Mouse (Mus musculus): ENCODE measurements around the gene Fxyd3.
A peak's percentile ranks its signal among the peaks of the same experiment; 100 is the strongest.

Gene Fxyd3

DNA sequence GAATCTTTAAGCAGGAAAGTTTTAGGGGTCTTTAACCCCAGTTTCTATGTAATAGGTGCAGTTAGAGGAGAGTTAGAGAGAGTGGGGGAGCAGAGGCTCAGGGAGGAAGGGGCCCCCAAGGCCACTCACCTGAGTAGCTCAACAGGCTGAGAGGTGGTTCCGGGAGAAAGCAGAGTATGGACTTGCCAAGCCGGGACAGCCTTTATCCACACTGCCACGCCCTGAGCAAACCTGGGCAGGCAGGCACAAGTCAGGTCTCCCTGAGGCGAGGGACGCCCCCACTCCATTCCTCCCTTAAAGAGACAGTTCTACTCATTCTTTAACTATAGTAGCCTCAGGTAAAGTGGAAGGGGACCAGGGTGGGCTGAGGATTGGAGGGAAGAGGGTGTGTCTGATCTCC, at the start of gene Fxyd3:
Fxyd3 (minus strand) TSS at position 213 of the 400 bp plus-strand sequence.
- DNase-seq = no peak

DNA sequence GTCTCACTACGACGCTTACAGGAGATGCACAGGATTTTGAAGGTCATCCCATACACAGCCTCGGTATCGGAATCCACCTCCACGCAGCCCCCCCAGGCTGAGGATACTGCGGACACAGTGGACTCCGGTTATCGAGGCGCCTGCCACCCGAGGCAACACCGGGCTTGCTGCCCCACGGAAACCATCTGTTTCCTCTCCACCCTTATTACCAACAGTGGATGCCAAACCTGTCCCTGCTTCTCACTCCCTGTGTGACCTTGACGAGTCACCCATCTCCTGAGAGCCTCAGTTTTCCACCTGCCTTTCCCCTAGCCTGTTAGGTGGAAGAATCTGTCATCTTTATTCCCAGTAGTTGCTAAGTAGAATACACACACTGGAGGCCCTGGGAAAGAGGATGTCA, 48.6 kb upstream of the Fxyd3 start:
- no peak for DNase-seq

DNA sequence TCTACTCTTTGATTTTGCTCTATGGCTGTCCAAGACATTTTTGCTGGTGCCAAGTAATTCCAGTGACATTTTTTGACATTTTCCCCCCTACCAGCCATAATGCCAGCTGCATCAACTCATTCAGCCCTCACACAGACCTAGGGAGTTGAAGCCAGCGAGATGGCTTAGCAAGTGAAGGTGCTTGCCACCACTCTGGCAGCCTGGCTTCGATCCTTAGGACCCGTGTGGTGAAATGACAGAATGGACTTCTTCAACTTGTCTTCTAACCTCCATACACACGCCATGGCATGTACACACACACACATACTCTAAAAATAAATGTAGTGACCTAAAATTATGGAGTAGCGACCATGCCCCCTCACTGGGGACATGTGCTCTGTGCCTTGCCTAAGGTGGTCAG, 47.9 kb upstream of the Fxyd3 start:
- DNase-seq = no peak

DNA sequence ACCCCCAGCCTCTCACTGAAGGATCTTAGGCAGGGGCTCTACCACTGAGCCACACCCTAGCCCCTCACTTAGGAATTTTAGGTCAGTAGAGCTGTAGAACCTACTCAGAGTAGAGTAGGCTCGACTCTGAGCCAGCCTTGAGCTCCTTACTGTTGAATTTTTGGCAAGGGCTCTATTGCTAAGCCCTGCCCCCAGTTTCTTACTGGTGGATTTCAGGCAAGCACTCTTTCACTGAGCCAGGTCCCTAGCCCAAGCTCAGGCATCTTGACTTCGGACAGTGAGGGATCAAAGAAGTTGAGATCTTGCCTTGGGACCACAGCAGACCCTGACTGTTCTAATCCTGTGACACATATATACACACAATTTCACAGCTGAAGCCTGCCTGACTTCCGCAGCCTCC, 47.2 kb upstream of the Fxyd3 start:
- no peak for DNase-seq

DNA sequence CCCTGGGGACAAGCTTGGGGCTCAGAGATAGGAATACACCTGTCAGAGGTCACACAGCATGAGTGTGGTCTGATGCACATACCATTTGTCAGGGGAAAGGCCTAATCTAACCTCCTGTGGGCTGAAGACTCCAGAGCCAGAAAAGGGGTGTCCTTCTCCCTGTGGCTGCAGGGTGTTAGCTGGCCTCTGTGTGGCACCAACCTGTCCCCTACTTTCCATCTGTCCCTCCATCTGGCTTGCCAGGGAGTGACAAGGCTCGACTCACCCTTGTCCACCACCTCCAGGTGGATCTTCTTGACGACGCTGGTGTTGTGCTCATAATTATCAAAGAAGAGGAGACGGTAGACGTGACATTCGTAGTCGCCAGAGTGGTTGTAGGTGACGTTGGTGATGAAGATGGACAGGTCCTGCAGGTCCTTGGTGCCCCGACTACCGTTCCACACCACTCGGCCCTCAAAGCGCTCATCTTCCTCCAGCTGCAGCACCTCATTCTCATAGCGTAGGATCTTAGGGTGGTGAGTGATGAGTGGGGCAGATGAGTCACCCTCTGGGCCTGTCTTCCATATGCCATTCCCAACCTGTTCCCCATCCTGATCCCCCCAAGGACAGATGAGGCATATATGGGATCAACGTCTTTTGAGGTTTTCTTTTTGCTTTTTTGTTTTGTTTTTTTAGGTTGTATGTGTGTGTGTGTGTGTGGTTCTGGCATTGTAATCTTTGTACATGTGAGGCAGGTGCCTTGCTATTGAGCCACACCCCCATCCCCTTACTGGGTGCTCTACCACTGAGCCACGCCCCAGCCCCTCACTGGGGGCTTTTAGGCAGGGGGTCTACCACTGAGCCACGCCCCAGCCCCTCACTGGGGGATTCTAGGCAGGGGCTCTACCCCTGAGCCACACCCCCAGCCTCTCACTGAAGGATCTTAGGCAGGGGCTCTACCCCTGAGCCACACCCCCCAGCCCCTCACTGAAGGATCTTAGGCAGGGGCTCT, 46.4 kb upstream of the Fxyd3 start:
- DNase-seq = no peak

DNA sequence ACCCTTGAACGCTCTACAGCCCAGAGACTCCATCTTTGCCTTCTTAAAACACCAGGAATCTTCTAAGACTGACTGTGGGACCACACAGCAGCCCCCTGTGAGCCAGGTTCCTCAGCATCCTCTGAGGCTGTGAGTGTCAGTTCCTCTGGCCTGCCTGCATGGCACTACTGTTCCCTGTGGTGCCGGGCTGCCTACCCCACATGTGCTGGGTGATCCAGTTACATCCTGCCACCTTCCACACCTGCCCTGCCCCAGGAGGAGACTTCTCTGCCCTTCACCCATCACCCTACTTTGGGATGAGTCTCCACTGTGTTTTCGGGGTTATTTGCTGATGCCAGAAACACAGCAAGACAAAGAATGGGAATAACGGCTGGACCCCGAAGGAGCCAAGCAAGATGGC, 43.1 kb upstream of the Fxyd3 start:
- DNase-seq = no peak

DNA sequence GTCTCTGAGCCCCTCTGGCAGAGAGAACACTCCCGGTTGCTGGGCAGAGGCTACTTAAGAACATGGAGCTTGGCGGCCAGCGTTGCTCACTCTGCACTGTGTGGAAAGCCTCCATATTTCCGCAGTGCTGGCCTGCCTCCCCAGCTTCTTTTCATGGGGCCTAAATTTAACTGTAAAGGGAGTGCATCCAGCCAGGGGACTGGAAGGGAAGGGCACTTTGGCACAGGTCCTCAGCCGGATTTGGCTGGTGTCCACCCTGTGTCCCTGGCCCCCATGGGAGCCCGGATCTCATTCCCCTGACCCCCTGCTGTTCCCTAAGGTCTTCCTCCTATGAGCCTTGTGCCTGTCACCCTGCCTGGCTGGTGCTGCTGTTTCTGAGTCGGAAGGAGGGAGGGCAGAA, 42.0 kb upstream of the Fxyd3 start:
- DNase-seq = no peak

DNA sequence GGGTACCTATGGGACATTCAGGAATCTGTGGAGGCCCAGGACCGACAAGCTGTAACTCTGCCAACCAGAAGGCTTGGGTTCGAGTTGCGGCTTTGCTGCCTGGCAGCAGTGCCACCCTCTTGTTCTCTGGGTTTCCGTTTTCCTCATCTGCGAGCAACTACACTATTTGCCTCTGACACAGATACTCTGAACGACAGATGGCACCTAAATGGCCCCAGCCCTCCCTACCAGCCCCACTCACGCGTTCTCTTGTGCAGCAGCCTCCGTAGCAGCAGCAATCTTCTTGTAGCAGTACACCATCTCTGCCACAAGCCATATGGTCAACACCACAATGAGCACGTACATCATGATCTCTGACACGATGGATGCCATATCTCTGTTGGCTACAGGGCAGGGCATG, 41.0 kb upstream of the Fxyd3 start:
- DNase-seq = no peak

DNA sequence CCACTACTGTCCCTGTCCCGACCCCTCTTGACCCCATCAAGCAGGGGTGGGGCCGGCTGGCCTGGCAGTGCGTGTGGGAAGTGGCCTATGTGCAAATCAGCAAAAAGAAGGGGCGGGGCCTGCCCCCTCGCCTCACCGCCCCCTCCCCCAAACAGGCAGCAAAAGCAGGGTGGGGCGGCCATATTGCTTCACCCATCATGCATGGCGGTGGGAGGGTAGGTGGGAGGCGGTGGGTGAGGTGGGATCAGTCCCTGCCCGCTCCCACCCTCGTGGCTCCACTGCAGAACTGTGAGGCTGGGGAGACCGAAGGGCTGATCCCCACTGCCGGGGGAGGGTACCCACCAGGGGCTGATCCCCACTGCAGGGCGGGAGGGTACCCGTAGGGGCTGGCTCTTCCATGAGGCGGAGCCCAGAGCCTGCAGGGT, 40.2 kb upstream of the Fxyd3 start:
- DNase-seq = no peak

DNA sequence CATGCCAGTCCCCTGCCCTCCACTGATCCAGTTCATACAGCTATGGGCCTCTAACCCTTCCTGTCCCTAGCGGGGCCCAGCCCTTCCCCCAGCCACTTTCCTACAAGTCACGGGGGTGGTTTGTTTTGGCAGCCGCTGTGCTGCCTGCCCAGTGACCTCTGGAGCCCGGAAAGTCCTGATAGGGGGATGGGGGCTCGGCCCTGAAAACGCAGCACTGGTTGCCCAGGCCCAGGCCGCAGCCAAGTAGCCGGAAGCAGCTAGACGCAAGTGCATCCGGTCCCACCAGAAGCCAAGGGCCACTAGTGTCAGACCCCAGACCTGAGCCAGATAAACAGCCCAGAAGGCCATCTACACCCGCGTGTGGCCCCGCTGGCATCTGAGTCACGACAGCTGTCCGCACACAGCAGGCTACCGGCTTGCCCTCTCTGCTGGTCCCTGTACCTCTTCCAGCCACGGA, 39.1 kb upstream of the Fxyd3 start:
- peak; percentile 95 for DNase-seq

DNA sequence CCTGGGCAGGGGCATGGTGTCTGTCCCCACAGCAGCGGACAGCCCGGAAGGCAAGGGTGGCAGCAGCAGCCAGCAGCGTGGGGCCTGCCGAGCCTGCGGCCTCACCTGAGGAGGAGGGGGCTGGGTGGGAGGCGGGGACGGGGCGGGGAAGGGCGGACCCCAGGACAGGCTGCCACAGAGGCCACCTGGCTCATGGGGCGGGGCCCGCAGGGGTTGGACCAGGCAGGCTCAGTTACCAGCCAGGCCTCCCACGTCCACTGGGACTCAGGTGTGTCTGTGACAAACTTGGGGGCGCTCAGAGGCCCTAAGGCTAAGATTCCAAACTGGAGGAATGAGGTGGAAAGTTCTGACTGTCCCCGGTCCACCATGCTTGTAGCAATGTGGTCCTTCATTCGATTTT, 38.7 kb upstream of the Fxyd3 start, which contains the start of gene Hpn:
Hpn (minus strand) TSS at position 109 of the 400 bp plus-strand sequence.
- peak; percentile 93 for DNase-seq

DNA sequence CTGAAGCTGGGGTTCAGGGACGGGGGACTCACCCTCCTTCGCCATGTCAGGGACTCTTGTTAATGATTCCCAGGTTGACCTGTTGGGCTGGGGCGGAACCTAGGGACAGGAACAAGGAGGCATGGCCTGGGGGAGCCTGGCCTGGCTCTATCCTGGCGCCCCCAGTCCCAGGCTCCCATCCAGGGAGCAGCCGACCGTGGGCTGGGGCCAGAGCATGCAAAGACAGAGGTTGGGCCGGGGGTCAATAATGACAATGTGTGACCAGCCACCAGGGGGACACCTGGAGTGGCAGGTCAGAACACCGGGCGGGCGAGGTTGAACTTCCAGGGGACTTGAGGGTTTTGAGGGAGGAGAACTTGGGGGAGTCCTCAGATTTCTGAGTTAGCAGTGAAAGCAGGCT, 38.1 kb upstream of the Fxyd3 start:
- DNase-seq = peak; percentile 87

DNA sequence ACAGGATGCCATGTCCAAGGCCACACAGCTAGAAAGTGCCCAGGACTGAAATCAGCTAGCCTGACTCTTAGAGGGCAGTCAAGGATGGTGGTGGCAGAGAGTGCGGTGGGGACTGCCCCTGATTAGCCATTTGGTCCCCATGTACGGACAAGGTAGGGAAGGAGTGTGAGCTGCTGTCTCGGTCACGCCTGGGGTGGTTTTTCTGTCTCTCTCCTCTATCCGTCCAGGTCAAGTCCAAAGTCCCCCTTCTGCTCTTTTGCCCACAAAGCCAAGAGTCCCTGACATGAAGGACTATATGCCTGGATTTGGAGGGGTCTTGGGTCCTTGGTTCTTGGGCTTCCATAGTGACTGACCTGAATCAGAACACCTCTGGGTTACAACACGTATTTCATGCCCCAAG, 37.3 kb upstream of the Fxyd3 start:
- DNase-seq = peak; percentile 88

DNA sequence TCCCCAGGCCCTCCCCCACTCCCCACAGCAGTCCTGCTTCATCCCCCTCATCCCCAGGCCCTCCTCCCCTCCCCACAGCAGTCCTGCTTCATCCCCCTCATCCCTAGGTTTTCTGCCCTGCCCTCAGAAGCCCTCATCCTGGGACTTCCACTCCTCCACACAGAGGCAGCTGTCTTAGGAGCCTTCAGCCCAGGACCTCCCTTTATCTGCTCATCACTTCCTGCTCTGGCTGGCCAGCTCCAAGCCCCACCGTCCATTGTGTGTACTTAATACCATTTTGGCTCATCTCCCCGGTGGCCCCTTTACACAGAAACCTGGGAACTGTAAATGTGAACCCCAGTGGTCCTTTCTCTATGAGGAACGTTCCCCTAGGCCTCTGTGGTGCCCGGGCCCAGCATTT, 35.5 kb upstream of the Fxyd3 start:
- no peak for DNase-seq

DNA sequence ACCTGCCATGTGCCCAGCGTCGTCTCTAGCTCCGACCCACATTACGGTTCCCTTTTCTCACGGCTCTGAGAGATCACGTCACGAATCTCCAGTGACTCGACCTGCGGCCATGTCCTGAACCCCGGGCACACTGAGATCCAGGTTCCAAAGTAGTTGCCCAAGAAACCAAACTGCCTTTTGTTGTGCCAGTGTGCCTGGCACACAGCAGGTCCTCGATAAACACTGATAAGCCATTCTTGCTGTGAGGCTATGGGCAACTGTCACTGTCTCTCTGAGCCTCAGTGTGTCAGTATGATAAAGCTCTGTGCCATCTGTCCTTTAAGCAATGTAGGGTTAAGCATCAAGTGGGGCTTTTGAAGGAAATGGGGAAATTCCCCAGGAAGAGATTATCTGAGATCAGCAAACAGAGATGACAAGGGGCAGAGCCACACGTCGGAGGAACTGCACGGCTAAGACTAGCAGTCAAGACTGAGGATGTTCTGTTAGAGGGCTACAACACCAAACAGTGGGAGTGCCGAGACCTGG, 34.4 kb upstream of the Fxyd3 start:
- no peak for DNase-seq

DNA sequence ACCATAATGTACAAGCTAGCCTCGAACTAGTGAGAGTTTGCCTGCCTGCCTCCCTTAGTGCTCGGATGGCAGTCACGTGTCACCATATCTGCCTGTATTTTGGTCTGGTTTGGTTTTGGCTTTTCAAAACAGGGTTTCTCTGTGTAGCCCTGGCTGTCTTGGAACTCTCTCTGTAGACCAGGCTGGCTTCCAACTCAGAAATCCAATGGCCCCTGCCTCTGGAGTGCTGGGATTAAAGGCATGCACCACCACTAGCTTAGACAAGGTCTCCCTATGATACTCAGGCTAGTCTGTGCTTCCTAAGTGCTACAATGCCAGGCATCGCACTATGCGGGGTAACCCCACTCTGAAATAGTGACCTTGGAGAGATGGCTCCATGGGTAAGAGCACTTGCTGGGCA, 33.3 kb upstream of the Fxyd3 start:
- DNase-seq = no peak

DNA sequence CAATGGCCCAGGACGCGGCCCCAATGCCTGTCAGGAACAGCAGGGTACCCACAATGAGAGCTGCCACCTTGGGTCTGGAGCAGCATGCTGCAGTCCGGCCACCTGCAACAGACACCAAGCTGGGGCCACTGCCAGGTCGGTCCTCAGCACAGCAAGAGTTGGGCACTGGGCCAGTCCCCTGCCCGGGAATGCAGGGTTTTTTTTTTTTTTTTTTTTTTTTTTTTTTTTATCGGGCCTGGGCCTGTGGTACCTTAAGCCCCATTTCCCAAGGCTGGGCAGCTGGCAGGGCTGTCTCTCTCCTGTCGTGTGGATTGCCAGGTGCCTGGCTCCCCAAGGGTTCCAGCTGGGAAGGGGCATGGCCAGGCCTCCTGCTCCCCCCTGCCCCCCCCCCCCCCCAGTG, 32.6 kb upstream of the Fxyd3 start:
- DNase-seq = peak; percentile 81

DNA sequence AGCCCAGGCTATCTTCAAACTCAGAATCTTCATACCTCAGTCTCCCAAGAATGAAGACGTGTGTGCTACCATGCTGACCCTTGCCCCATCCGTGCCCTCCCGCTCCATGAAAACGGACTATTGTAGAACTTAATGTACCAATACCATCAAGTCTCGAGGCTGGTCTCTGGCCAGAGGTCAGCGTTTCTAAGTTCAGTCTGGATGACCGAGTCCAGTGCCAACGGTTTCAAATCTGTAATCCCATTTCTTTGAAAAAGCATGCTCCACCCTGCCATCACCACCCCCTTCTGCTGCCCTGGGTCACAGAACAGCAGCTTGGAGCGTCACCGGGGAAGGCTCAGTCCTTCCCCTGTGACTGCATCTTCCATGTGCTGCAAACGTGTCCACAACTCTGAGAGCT, 31.3 kb upstream of the Fxyd3 start:
- DNase-seq = peak; percentile 89

DNA sequence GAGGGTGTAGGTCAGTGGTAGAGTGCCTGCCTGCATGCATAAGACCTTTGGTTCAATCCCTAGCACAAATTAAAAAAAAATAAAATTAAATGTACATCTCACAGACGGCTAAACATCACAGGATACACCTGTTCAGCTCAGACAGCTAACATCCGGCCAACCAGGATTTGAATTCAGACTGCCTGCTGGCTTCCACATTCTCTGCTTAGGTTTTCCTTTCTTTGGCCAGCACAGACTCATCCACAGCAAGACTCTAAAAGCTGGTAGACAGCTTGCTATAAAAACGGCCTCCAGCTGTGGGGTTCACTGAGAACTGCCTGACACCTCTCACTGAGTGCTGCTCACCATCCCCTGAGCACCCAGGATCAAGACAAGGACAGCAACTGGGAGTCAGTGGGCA, 29.7 kb upstream of the Fxyd3 start:
- DNase-seq = no peak

DNA sequence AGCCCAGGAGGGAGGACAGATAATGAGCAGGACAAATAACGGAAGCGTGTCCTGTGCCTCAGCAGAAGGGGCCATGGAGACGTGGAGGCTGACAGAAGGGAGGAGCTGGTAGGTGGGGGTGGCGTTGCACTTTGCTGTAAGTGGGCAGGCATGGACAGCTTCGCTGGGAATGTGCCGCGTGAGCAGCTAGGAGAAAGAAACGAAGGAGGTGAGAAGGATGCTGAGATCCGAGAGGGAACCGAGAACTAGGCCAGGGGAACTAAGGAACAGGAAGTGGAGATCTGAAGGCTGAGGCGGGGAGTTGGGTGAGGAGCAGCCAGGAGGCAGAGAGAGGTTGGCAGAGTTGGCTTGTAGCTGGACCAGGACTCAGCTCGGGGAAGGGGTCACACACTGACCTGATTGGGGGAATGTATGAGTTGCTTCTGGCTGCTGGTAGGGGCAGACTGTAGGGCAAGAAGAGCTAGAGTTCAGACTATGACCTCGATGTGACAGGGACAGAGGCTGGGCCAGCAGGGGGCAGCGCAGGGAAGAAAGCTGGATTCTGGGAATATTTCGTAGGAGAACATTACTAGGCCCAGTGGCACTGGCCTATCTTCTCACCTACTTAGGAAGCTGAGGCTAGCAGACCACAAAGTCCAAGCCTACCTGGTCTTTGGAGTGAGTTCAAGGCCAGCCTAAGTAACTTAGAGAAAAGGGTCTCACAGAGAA, 28.7 kb upstream of the Fxyd3 start:
- DNase-seq = peak; percentile 80

DNA sequence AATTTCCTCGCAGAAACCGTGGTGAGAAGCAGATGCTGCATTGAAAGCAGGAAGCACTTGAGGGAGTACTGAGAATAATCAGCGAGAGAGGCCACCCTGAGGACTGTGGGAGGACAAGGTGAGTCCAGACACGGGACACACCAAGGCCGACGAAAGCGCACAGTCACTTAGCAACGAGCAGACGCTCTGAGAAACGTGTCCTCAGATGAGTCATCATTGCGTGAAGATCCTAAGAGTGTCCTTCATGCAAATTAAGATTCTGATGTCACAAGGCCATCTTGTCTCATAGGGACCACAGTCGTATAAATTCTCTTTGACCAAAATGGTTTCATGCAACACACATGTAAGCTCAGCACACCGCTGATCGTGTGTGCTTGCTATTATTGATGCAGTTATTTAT, 24.3 kb upstream of the Fxyd3 start:
- DNase-seq = no peak

DNA sequence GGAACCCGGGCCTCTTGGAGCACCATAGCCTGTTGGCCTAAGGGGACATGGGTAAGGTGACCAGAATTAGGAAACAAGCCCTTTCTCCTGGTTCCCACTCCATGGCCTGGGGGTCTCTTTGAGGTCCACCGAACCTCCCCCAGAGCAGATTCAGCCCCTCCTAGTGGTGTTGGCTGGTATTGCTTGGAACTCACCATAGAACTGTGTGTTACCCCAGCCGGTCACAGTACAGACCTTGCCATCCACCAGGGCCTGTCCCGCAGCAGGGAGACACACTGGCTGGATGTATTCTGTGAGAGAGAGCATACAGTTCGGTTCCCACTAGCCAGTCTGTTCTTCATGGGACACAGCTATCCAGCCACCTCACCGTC, 23.1 kb upstream of the Fxyd3 start:
- no peak for DNase-seq

DNA sequence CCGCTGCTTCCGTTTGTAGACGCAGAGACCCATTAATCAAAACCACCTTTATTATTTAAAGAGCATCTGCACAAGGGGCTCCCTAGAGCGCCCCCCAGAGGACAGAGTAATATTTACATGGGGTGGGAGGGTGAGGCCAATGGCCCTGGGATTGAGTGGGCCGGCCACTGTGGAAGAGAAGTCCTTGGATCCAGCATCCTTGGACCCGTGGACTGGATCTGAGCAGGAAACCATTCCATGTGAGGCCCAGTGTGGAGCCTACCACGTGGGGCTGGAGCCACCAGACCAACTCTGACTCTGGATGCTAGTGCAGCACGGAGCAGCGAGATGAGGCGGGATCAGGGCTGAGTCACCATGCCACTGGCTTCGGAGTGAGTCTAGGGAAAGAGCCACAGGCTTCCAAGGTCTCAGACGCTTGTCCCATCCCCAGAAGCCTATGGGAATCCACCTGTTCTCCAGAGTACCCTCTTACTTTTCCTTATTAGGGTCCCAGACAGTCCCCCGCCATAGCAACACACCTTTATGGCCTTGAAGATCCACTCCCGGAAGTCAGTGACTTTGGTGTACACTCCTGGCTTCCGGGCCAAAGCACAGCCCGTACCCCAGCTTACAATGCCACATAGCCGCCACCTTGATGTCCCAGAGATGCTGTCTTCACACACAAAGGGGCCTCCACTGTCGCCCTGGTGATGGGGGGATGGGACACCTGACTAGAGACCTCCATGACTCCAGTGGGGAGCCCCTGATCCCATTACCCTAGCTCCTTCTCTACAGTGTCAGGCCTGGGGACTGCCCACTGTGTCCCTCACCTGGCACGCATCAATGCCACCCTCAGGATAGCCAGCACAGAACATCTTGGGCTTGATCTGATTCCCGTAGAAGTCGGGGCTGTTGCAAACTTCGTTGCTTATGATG, 22.4 kb upstream of the Fxyd3 start:
- no peak for DNase-seq
